Mouse (Mus musculus) ES-E14 (cell line): ENCODE data around the gene Exoc3l2. TPM values are rescaled to one million over a fixed set of nuclear protein-coding genes. Genes with fewer than 3 reads are reported as not detected.

Experiments
- DNase-seq: peaks from one replicate; pipeline ENCODE4 v3.0.0-alpha.2; 2013; ENCODE audit warnings: low read depth, low spot score
- H3K27ac ChIP-seq: 2 replicates; pipeline ENCODE4 v1.5.1; 2012; ENCODE audit warnings: low read depth, mild to moderate bottlenecking, low read length, moderate library complexity, mixed read lengths; ENCODE audit not compliant: poor library complexity, insufficient read depth, severe bottlenecking
- H3K36me3 ChIP-seq: 2 replicates; pipeline ENCODE4 v1.6.1; 2012; ENCODE audit warnings: mild to moderate bottlenecking, low read length, moderate library complexity, mixed read lengths; ENCODE audit not compliant: control insufficient read depth, poor library complexity, insufficient read depth, severe bottlenecking
- H3K4me1 ChIP-seq, 2 experiments: fragments of 150-350 bp in 1 of 2; sonication (generic) in 1 of 2; 2 replicates each; pipeline ENCODE4 v1.6.1; 2012; ENCODE audit warnings: low read length in 2 of 2, mild to moderate bottlenecking in 1 of 2, mixed read lengths in 1 of 2; ENCODE audit not compliant: control insufficient read depth in 2 of 2, insufficient read depth in 2 of 2, poor library complexity in 1 of 2
- H3K4me3 ChIP-seq, 2 experiments: fragments of 150-350 bp in 1 of 2; sonication (generic) in 1 of 2; 2 replicates each; pipeline ENCODE4 v1.5.1; 2012; ENCODE audit warnings: low read length in 2 of 2, low read depth in 1 of 2, mild to moderate bottlenecking in 1 of 2, mixed read lengths in 1 of 2; ENCODE audit not compliant: insufficient read depth in 1 of 2, poor library complexity in 1 of 2, severe bottlenecking in 1 of 2
- H3K9ac ChIP-seq: 2 replicates; pipeline ENCODE4 v1.6.1; 2012; ENCODE audit warnings: low read depth, mild to moderate bottlenecking, low read length, mixed read lengths; ENCODE audit not compliant: poor library complexity, insufficient read depth, severe bottlenecking
- H3K9me3 ChIP-seq: fragments of 150-350 bp; sonication (generic); 2 replicates; pipeline ENCODE4 v1.6.1; 2012; ENCODE audit warnings: low read depth, mild to moderate bottlenecking, low read length; ENCODE audit not compliant: control insufficient read depth, insufficient read depth
- CHD2 ChIP-seq: IDR thresholded peaks from 2 replicates; pipeline ENCODE4 v1.6.1; 2014; ENCODE audit warnings: mild to moderate bottlenecking, low read depth, low read length, inconsistent platforms
- HCFC1 ChIP-seq: IDR thresholded peaks from 2 replicates; pipeline ENCODE4 v1.6.1; 2012; ENCODE audit warnings: low read length, inconsistent platforms, borderline replicate concordance; ENCODE audit not compliant: insufficient read depth
- MAFK ChIP-seq: IDR thresholded peaks from 2 replicates; pipeline ENCODE4 v1.6.1; 2014; ENCODE audit warnings: mild to moderate bottlenecking, low read depth, low read length, inconsistent platforms; ENCODE audit not compliant: insufficient read depth
- ZC3H11A ChIP-seq: IDR thresholded peaks from 2 replicates; pipeline ENCODE4 v1.6.1; 2012; ENCODE audit warnings: low read depth, mild to moderate bottlenecking, inconsistent platforms, low read length, borderline replicate concordance
- ZNF384 ChIP-seq: IDR thresholded peaks from 2 replicates; pipeline ENCODE4 v1.6.1; 2012; ENCODE audit warnings: low read depth, low read length, inconsistent platforms
- in situ Hi-C, 2 experiments: fragments of 600-800 bp; cut with MboI; formaldehyde crosslinking; loops; one replicate each; pipeline ENCODE4 v1.15.1; 2025; ENCODE audit warnings: low sequenced_read_pairs in 2 of 2, inconsistent platforms in 1 of 2; ENCODE audit not compliant: unreplicated experiment in 2 of 2
- total RNA-seq: library from RNA; depleted of rRNA; stranded (reverse); fragments of 300-350 nt; gene quantifications from 2 replicates; pipeline ENCODE4 v1.2.3, GENCODE M21; 2012

Gene Exoc3l2
- total RNA-seq, 1 experiment = 2.2 TPM

DNA sequence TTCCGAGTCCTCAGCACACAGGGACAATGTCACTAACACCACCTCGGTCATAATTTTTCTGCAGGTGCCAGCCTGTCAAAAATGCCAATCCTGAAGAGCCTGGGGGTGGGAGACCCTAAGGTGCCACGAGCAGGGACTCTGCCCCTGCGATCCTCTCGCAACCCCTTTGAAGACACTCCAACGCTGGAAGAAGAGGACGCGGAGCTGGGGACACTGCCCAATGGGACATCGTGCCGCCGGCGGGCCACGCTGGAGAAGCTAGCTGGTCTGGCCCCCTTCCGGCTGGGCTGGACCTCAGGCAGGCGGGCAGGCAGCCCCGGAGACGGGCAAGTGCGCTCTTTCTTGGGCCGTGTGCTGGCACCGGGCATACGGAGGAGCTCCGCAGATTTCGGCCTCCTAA, 6.3 kb downstream of the Exoc3l2 start:
- TF ChIP-seq CHD2 (no peak), ZC3H11A (no peak), MAFK (no peak), HCFC1 (no peak), ZNF384 (no peak)
- in situ Hi-C loops = no loop called here
- no peak for DNase-seq
- H3K4me3 ChIP-seq = peak overlapping the region; percentile 19 to 46; a peak in 3 of 4 replicates
- no peaks in the 10 kb centered on the region for H3K9me3 ChIP-seq
- H3K27ac ChIP-seq = no peak overlapping the region
- 0 out of 2 replicates have a peak overlapping the region, but pooled peaks have one; percentile 7 for H3K9ac ChIP-seq
- H3K4me1 ChIP-seq = peaks cover 2 to 15% of the 10 kb centered on the region in 2 experiments; a peak in 2 of 4 replicates
- H3K36me3 ChIP-seq = no peaks in the 10 kb centered on the region

DNA sequence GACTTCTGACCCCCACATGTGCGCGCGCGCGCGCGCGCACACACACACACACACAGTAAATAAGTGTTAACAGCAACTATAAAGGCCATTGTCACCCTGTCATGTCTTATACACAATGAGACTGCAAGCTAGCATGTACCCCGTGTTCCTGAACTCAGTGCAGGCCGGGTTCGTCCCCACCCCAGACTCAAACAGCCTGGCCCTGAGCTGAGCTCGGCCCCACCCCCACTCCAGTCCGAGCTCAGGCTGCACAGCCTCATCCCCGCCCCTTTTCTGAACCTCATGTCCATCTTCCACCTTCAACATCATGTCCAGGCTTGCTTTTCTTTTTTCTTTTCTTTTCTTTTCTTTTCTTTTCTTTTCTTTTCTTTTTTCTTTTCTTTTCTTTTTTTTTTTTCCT, 7.2 kb downstream of the Exoc3l2 start:
- DNase-seq = no peak
- no peaks in the 10 kb centered on the region for H3K9me3 ChIP-seq
- in situ Hi-C loops = loop anchor here in 1 of 2 experiments (10.0 kb wide), 1 partner anchor 56 kb away; no protein-coding TSS in a partner anchor
- H3K36me3 ChIP-seq = no peaks in the 10 kb centered on the region
- no peak for TF ChIP-seq HCFC1
- TF ChIP-seq MAFK = no peak
- no peak for TF ChIP-seq ZNF384
- TF ChIP-seq CHD2 = no peak
- TF ChIP-seq ZC3H11A = no peak
- no peak overlapping the region for H3K27ac ChIP-seq
- H3K4me3 ChIP-seq = no peak overlapping the region
- peaks cover 0 to 9% of the 10 kb centered on the region in 2 experiments; a peak in 2 of 4 replicates for H3K4me1 ChIP-seq
- H3K9ac ChIP-seq = no peak overlapping the region

DNA sequence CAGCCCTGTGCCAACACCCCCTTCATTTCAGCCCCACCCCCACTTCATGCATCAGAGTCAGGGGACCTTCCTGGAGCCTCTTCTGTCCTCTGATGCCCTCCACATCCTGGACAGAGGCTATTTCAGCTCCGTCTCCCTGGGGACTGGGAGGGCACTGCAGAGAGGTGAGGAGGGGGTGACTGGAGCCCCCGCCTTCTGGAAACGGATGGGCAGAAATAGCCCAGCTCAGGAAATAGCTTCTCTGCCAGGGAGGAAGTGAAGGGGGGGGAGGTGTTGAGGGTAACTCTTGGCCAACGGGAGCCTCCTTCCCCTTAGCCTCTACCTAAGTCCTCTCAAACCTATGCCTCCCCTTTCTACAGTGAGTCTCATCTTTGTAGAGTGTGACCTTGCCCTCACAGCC, 9.3 kb downstream of the Exoc3l2 start:
- in situ Hi-C loops = loop anchor here in 1 of 2 experiments (10.0 kb wide), 1 partner anchor 58 kb away; no protein-coding TSS in a partner anchor

GRCm38 (mm10) chr7:19473875-19474443, 10.8 kb downstream of the Exoc3l2 start:
- H3K4me1 ChIP-seq = peaks cover 0 to 9% of the 10 kb centered on the region in 2 experiments; a peak in 2 of 4 replicates
- H3K27ac ChIP-seq = no peak overlapping the region
- in situ Hi-C loops = loop anchor here in 1 of 2 experiments (10.0 kb wide), 1 partner anchor 59 kb away; no protein-coding TSS in a partner anchor
- no peaks in the 10 kb centered on the region for H3K36me3 ChIP-seq
- peak overlapping the region; percentile 81 for H3K9ac ChIP-seq
- peak; percentile 63 for DNase-seq
- TF ChIP-seq ZC3H11A (no peak), ZNF384 (no peak), MAFK (no peak), CHD2 (no peak), HCFC1 (no peak)
- peak overlapping the region; percentile 56 to 72; a peak in 3 of 4 replicates for H3K4me3 ChIP-seq
- H3K9me3 ChIP-seq = no peaks in the 10 kb centered on the region

More for the DNA sequence above, 9.3 kb downstream of the Exoc3l2 start:
- Histone ChIP-seq H3K4me1 (peaks cover 0 to 9% of the 10 kb centered on the region in 2 experiments; a peak in 2 of 4 replicates), H3K9ac (no peak overlapping the region), H3K9me3 (no peaks in the 10 kb centered on the region), H3K27ac (no peak overlapping the region), H3K4me3 (no peak overlapping the region), H3K36me3 (no peaks in the 10 kb centered on the region)
- TF ChIP-seq MAFK (no peak), ZNF384 (no peak), ZC3H11A (no peak), CHD2 (no peak), HCFC1 (no peak)
- DNase-seq = no peak
